Comparison of ENCODE assay signal across 7 mouse cellular contexts in genomic region chr2:167112259-167112658, GRCm38 (mm10). TPM values are rescaled to one million over a fixed set of nuclear protein-coding genes. Genes with fewer than 3 reads are reported as not detected.
A peak's percentile ranks its signal among the peaks of the same experiment; 100 is the strongest.
DNase-seq lines count a peak whose midpoint lies in the region; ATAC-seq lines count a peak whose summit lies in the region.

No protein-coding gene starts in this region.

- H3K27ac ChIP-seq in forebrain, embryonic 11.5 days (ENCODE audit: low read depth, low read length), result no peak overlapping the region
- H3K27ac ChIP-seq in limb, embryonic 13.5 days, result peak overlapping the region; percentile 59; the same call in 1 of the 2 replicates

- 18% methylated on average over 7 of the region's 7 CpGs for WGBS in forebrain, embryonic 11.5 days
- WGBS in limb, embryonic 13.5 days, result 36% methylated on average over 7 of the region's 7 CpGs

- peak; percentile 44; the same call in 1 of the 2 replicates for ATAC-seq in forebrain, embryonic 11.5 days (replicated peaks; ENCODE audit: low FRiP score)
- ATAC-seq in limb, embryonic 13.5 days (ENCODE audit: low FRiP score, low read depth), result peak; percentile 20; the same call in 1 of the 2 replicates
- no peak for ATAC-seq in inflammation-experienced regulatory T-cells, adult 6 months

- H3K36me3 ChIP-seq in forebrain, embryonic 11.5 days (ENCODE audit: control insufficient read depth, insufficient read depth, low read length), result no peaks in the 10 kb centered on the region
- H3K36me3 ChIP-seq in limb, embryonic 13.5 days, result no peaks in the 10 kb centered on the region

- no peak overlapping the region for H3K4me3 ChIP-seq in forebrain, embryonic 11.5 days (ENCODE audit: low read depth, low read length)
- no peak overlapping the region for H3K4me3 ChIP-seq in limb, embryonic 13.5 days

- H3K4me2 ChIP-seq in forebrain, embryonic 11.5 days (ENCODE audit: low read depth, low read length, severe bottlenecking), result no peak overlapping the region
- H3K4me2 ChIP-seq in limb, embryonic 13.5 days (replicated peaks), result no peak overlapping the region

- H3K27me3 ChIP-seq in forebrain, embryonic 11.5 days (ENCODE audit: control insufficient read depth, insufficient read depth, low read length), result no peaks in the 10 kb centered on the region
- no peaks in the 10 kb centered on the region for H3K27me3 ChIP-seq in limb, embryonic 13.5 days

- no peak overlapping the region for H3K9ac ChIP-seq in forebrain, embryonic 11.5 days (ENCODE audit: low read length)
- no peak overlapping the region for H3K9ac ChIP-seq in limb, embryonic 13.5 days

- no peaks in the 10 kb centered on the region for H3K9me3 ChIP-seq in forebrain, embryonic 11.5 days (ENCODE audit: control insufficient read depth, low read length)
- H3K9me3 ChIP-seq in limb, embryonic 13.5 days, result no peaks in the 10 kb centered on the region

- peak; percentile 47 for DNase-seq in kidney, postnatal 10 days
- DNase-seq in kidney, adult 11 months, result no peak
- DNase-seq in forebrain, embryonic 11.5 days (ENCODE audit: low spot score), result peak; percentile 68
- peak; percentile 60 for DNase-seq in retina, embryonic 14.5 days (ENCODE audit: low spot score)
- no peak for DNase-seq in heart, adult 11 months

- no peaks in the 10 kb centered on the region for H3K4me1 ChIP-seq in forebrain, embryonic 11.5 days (replicated peaks; ENCODE audit: control insufficient read depth, insufficient read depth, low read length)
- peaks cover 9% of the 10 kb centered on the region for H3K4me1 ChIP-seq in limb, embryonic 13.5 days

RNA-seq across cellular contexts. Expression of gene Znfx1, which starts 49.4 kb away (rescaled TPM):
- polyA plus RNA-seq in forebrain, embryonic 11.5 days (2014; fragmentation: Nextera tagmentation; extraction: Ambion mirVana), result 6.0 and 7.4 TPM in 2 replicates
- polyA plus RNA-seq in limb, embryonic 13.5 days (2015; fragmentation: Nextera tagmentation; extraction: Ambion mirVana), result 6.0 and 7.9 TPM in 2 replicates
- polyA plus RNA-seq in inflammation-experienced regulatory T-cells, adult 6 months (2017; shearing (Covaris generic)), result 10 to 100 TPM; 20.4 to 25.2 (median 22.4) TPM

Comparison
In these comparisons a context has a peak if more than half of its experiments do, and no peak if none do; other contexts are left out.
1. DNase-seq: peak in kidney, postnatal 10 days (single experiment), forebrain, embryonic 11.5 days (single experiment) and retina, embryonic 14.5 days (single experiment); none in kidney, adult 11 months (single experiment) and heart, adult 11 months (single experiment).